Mouse (Mus musculus) brain, adult 2 months (tissue): ENCODE measurements at regions not wholly inside any gene's neighbourhood (a gene's known extent, or its start where the extent isn't known, plus 50 kb on each side); places are given as distances from the start of the nearest gene placed in this dataset.
"Not testable (repeated sequence)": the region's sequence is repeated elsewhere in the genome, so short reads cannot be mapped to it uniquely, and the experiment has no call there.

ENCODE experiments used
- DNase-seq: peaks from one replicate; pipeline ENCODE4 v3.0.0; 2011; ENCODE audit warnings: low read depth, low spot score

GRCm38 (mm10) chr1:112486046-112486445 is 621.3 kb upstream of the Dsel start:
- not testable (repeated sequence) for DNase-seq

GRCm38 (mm10) chr1:112456047-112456446 is 591.3 kb upstream of the Dsel start:
- peak; percentile 77 for DNase-seq

- peak; percentile 29 for DNase-seq
These were observed 587.7 kb upstream of the Dsel start for GRCm38 (mm10) chr1:112452390-112452789.

- peak; percentile 33 for DNase-seq
These were observed 586.9 kb upstream of the Dsel start for GRCm38 (mm10) chr1:112451622-112452021.

GRCm38 (mm10) chr1:112439109-112439508 is 574.4 kb upstream of the Dsel start:
- peak; percentile 4 for DNase-seq

- peak; percentile 72 for DNase-seq
These were observed 551.8 kb upstream of the Dsel start for GRCm38 (mm10) chr1:112416350-112417083.

- DNase-seq = peak; percentile 67
These were observed 524.1 kb upstream of the Dsel start for GRCm38 (mm10) chr1:112388807-112389206.

- DNase-seq = no peak
These were observed 519.3 kb upstream of the Dsel start for GRCm38 (mm10) chr1:112384015-112384414.

GRCm38 (mm10) chr1:112379651-112380264 is 515.0 kb upstream of the Dsel start:
- DNase-seq = peak; percentile 81

- DNase-seq = peak; percentile 81
These were observed 513.9 kb upstream of the Dsel start for GRCm38 (mm10) chr1:112378660-112379059.

- DNase-seq = no peak
These were observed 491.1 kb upstream of the Dsel start for GRCm38 (mm10) chr1:112355816-112356215.
